Mouse (Mus musculus) hindbrain, embryonic 11.5 days (tissue): ENCODE data around the gene Arl3. TPM values are rescaled to one million over a fixed set of nuclear protein-coding genes. Genes with fewer than 3 reads are reported as not detected.

Source experiments
- ATAC-seq: fragments of 200-750 bp; cut with Nextera tagmentation; 2 replicates; pipeline ENCODE4 v1.8.0; 2017; ENCODE audit warnings: mild to moderate bottlenecking, moderate TSS enrichment, moderate library complexity; ENCODE audit not compliant: low FRiP score
- DNase-seq: peaks from one replicate; pipeline ENCODE4 v3.0.0-alpha.2; 2015; ENCODE audit warnings: low spot score
- H3K27ac ChIP-seq: fragments of 300-500 bp; sonication (generic); 2 replicates; pipeline ENCODE4 v1.5.1; 2014; ENCODE audit warnings: mild to moderate bottlenecking, low read depth, low read length
- H3K27me3 ChIP-seq: fragments of 300-500 bp; sonication (generic); 2 replicates; pipeline ENCODE4 v1.6.1; 2014; ENCODE audit warnings: mild to moderate bottlenecking, low read length, moderate library complexity, mixed read lengths; ENCODE audit not compliant: control insufficient read depth, insufficient read depth
- H3K36me3 ChIP-seq: fragments of 300-500 bp; sonication (generic); 2 replicates; pipeline ENCODE4 v1.6.1; 2014; ENCODE audit warnings: mild to moderate bottlenecking, low read length, moderate library complexity, mixed read lengths; ENCODE audit not compliant: control insufficient read depth, insufficient read depth
- H3K4me1 ChIP-seq: fragments of 300-500 bp; sonication (generic); replicated peaks from 2 replicates; pipeline ENCODE4 v1.6.1; 2014; ENCODE audit warnings: low read length, mixed read lengths; ENCODE audit not compliant: control insufficient read depth, insufficient read depth
- H3K4me2 ChIP-seq: fragments of 300-500 bp; sonication (generic); replicated peaks from 2 replicates; pipeline ENCODE4 v1.6.1; 2014; ENCODE audit warnings: mild to moderate bottlenecking, low read depth, low read length
- H3K4me3 ChIP-seq: fragments of 300-500 bp; sonication (generic); 2 replicates; pipeline ENCODE4 v1.5.1; 2014; ENCODE audit warnings: low read depth, low read length
- H3K9ac ChIP-seq: fragments of 300-500 bp; sonication (generic); 2 replicates; pipeline ENCODE4 v1.6.1; 2014; ENCODE audit warnings: low read depth, low read length
- H3K9me3 ChIP-seq: fragments of 300-500 bp; sonication (generic); 2 replicates; pipeline ENCODE4 v1.6.1; 2016; ENCODE audit warnings: low read length; ENCODE audit not compliant: control insufficient read depth
- WGBS: fragments of 180-500 bp; shearing (Covaris S2); extraction: QIAGEN DNeasy Blood & Tissue Kit; methylation state at CpG from one replicate; pipeline ENCODE4 v1.1.7; 2014; 5-methylcytosine and 5-hydroxymethylcytosine counted together
- polyA plus RNA-seq: library from polyadenylated mRNA; unstranded; fragments of >200 nt; fragmentation: Nextera tagmentation; extraction: Ambion mirVana; gene quantifications from 2 replicates; pipeline ENCODE4 v1.2.1, GENCODE M21; 2014

Gene Arl3
- polyA plus RNA-seq, 1 experiment from 2014 or later, result 160 TPM

GRCm38 (mm10) chr19:46485847-46486246 lies 87.2 kb downstream of the Arl3 start:
- Histone ChIP-seq H3K4me1 (peaks cover 8% of the 10 kb centered on the region; the same call in 1 of the 2 replicates), H3K27ac (no peak overlapping the region), H3K9me3 (no peaks in the 10 kb centered on the region), H3K9ac (no peak overlapping the region), H3K27me3 (no peaks in the 10 kb centered on the region), H3K4me2 (no peak overlapping the region), H3K36me3 (0 out of 2 replicates have a peak, but pooled peaks cover 2% of the 10 kb centered on the region), H3K4me3 (no peak overlapping the region)
- ATAC-seq (no peak), DNase-seq (no peak)
- WGBS, result 70% methylated on average over 9 of the region's 9 CpGs

- peaks cover 4% of the 10 kb centered on the region; the same call in 1 of the 2 replicates for H3K4me1 ChIP-seq
- H3K4me3 ChIP-seq, result no peak overlapping the region
- ATAC-seq, result no peak
- no peak for DNase-seq
- H3K27me3 ChIP-seq, result no peaks in the 10 kb centered on the region
- no peak overlapping the region for H3K4me2 ChIP-seq
- no peak overlapping the region for H3K27ac ChIP-seq
- no peaks in the 10 kb centered on the region for H3K9me3 ChIP-seq
- no peak overlapping the region for H3K9ac ChIP-seq
- 0 out of 2 replicates have a peak, but pooled peaks cover 2% of the 10 kb centered on the region for H3K36me3 ChIP-seq
- 88% methylated on average over 5 of the region's 5 CpGs for WGBS
Measured at GRCm38 (mm10) chr19:46484518-46484917, 88.5 kb downstream of the Arl3 start.

GRCm38 (mm10) chr19:46483701-46484328 lies 89.2 kb downstream of the Arl3 start:
- H3K36me3 ChIP-seq, result 0 out of 2 replicates have a peak, but pooled peaks cover 2% of the 10 kb centered on the region
- DNase-seq, result no peak

DNA sequence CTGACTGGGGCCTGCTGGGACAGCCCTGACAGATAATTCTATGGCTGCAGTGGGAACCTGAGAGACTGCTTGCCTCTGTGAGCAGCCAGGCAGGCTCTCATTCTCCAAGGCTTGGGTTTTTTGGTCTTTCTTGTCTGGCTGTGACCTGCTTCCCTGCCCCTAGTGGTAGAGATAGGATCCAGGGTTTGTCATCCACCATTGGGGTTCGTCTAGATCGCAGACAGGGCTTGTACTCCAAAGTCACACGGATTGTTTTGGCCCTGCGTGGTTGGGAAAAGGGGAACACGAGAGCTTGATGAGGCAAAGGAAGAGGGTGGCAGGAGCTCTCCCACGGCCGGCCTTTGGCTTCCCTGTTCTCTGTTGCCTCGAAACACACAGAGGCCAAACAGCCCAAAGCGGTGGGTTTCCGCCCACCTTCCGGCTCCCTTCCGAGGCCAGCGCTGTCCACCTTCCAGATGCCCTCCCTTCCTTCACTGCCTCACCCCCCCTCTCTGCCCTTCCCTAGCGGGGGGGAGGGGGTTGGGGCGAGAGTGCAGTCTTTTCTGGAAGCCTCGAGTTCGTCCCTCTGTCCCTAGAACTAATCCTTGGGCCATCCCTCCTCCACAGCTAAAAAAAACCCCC lies 90.0 kb downstream of the Arl3 start:
- Histone ChIP-seq H3K9me3 (no peaks in the 10 kb centered on the region), H3K27ac (0 out of 2 replicates have a peak overlapping the region, but pooled peaks have one; percentile 27), H3K36me3 (0 out of 2 replicates have a peak, but pooled peaks cover 2% of the 10 kb centered on the region), H3K27me3 (no peaks in the 10 kb centered on the region), H3K4me2 (no peak overlapping the region), H3K4me1 (peaks cover 4% of the 10 kb centered on the region; the same call in 1 of the 2 replicates), H3K9ac (no peak overlapping the region), H3K4me3 (no peak overlapping the region)
- 45% methylated on average over 17 of the region's 17 CpGs for WGBS
- ATAC-seq, result no peak
- DNase-seq, result no peak

More at GRCm38 (mm10) chr19:46483701-46484328, 89.2 kb downstream of the Arl3 start:
- Histone ChIP-seq H3K27me3 (no peaks in the 10 kb centered on the region), H3K4me2 (no peak overlapping the region), H3K4me1 (peaks cover 4% of the 10 kb centered on the region; the same call in 1 of the 2 replicates), H3K9ac (no peak overlapping the region), H3K4me3 (no peak overlapping the region), H3K27ac (no peak overlapping the region), H3K9me3 (no peaks in the 10 kb centered on the region)
- ATAC-seq, result no peak
- 83% methylated on average over 15 of the region's 15 CpGs for WGBS

DNA sequence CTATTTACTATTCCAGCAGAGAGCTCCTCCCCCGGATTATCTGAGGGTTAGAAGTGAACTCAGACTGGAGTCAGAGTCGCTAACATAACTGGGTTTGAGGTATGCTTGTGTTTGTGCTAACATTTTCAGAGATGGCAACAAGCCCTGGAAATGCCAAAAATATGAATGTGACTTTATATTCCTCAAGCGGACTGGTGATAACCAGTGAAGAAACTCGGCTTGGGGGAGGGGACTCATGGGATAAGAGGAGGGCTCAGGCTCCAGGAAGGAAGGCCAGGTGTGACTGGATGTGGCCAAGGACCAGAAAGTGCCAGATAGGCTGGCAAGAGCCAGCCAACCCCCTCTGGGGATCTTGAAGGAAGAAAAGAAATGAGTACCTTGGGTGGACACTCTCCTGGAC lies 91.2 kb downstream of the Arl3 start:
- no peaks in the 10 kb centered on the region for H3K27me3 ChIP-seq
- H3K27ac ChIP-seq, result 0 out of 2 replicates have a peak overlapping the region, but pooled peaks have one; percentile 42
- H3K4me3 ChIP-seq, result no peak overlapping the region
- H3K4me1 ChIP-seq, result peaks cover 4% of the 10 kb centered on the region; the same call in 1 of the 2 replicates
- DNase-seq, result no peak
- no peak overlapping the region for H3K9ac ChIP-seq
- H3K4me2 ChIP-seq, result no peak overlapping the region
- ATAC-seq, result no peak
- H3K36me3 ChIP-seq, result 0 out of 2 replicates have a peak, but pooled peaks cover 2% of the 10 kb centered on the region
- no peaks in the 10 kb centered on the region for H3K9me3 ChIP-seq
- WGBS, result 35% methylated on average over 4 of the region's 4 CpGs

DNA sequence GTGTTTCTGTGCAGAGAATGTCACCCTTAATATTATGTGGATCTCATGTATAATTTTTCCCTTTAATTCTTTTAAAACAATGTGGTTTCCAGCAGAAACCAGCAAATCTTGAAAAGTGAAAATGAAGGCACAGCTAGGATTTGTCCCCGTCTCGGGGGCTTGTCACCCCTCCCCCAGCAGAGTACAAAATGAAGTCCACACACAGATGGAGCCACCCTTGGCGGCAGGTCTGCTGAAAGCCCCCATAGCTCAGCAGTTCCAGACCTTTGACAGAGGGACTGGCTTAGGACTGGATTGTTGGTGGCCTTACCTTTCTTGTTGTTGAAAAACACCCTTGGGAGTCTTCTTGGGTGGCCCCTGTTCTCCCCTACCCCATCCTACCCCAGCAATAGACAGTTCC lies 91.6 kb downstream of the Arl3 start:
- no peak for ATAC-seq
- Histone ChIP-seq H3K27me3 (no peaks in the 10 kb centered on the region), H3K9ac (no peak overlapping the region; the same call in 1 of the 2 replicates), H3K36me3 (0 out of 2 replicates have a peak, but pooled peaks cover 2% of the 10 kb centered on the region), H3K27ac (peak overlapping the region; percentile 58; the same call in 1 of the 2 replicates), H3K4me3 (no peak overlapping the region), H3K9me3 (no peaks in the 10 kb centered on the region), H3K4me2 (no peak overlapping the region), H3K4me1 (peaks cover 4% of the 10 kb centered on the region; the same call in 1 of the 2 replicates)
- DNase-seq, result no peak
- 41% methylated on average over 3 of the region's 3 CpGs for WGBS

Other genes with a start within 250 kb of the Arl3 start
- gene Psd, start 246.0 kb downstream of the Arl3 start, polyA plus RNA-seq, result 10.0 and 11.9 TPM in 2 replicates
- gene Fbxl15, start 245.0 kb downstream of the Arl3 start, polyA plus RNA-seq, result 26.3 and 27.1 TPM in 2 replicates
- gene Cuedc2, start 234.5 kb downstream of the Arl3 start, polyA plus RNA-seq, result 252 and 260 TPM in 2 replicates
- 4.4 and 6.9 TPM in 2 replicates for gene Mfsd13a, start 232.1 kb downstream of the Arl3 start, polyA plus RNA-seq
- 1.7 TPM in 2 replicates for gene 2310034G01Rik, start 222.9 kb downstream of the Arl3 start, polyA plus RNA-seq
- 223 and 250 TPM in 2 replicates for gene Actr1a, start 177.4 kb downstream of the Arl3 start, polyA plus RNA-seq
- gene Sufu, start 176.3 kb downstream of the Arl3 start, polyA plus RNA-seq, result 31.9 and 33.2 TPM in 2 replicates
- gene Trim8, start 71.5 kb downstream of the Arl3 start, polyA plus RNA-seq, result 28.4 and 30.6 TPM in 2 replicates
- 9.3 and 11.1 TPM in 2 replicates for gene Sfxn2, start 167 bp upstream of the Arl3 start, polyA plus RNA-seq
- gene Wbp1l, start 25.9 kb upstream of the Arl3 start, polyA plus RNA-seq, result 31.5 and 33.4 TPM in 2 replicates
- gene Cyp17a1, start 100.0 kb upstream of the Arl3 start, polyA plus RNA-seq, result 0.29 TPM in 1 of 2 replicates, not detected in the other
- gene Borcs7, start 116.7 kb upstream of the Arl3 start, polyA plus RNA-seq, result 14.2 and 14.9 TPM in 2 replicates
- gene As3mt, start 134.3 kb upstream of the Arl3 start, polyA plus RNA-seq, result 30.2 and 31.6 TPM in 2 replicates
- gene Cnnm2, start 188.4 kb upstream of the Arl3 start, polyA plus RNA-seq, result 3.7 and 4.6 TPM in 2 replicates